Mouse (Mus musculus): ENCODE results near the gene Mettl25.
A peak's percentile ranks its signal among the peaks of the same experiment; 100 is the strongest.

Gene Mettl25

GRCm38 (mm10) chr10:105840928-105841888 is at the start of gene Mettl25, which contains the start of gene Ccdc59:
Gene Mettl25 (minus strand): TSS chr10:105841380.
Gene Ccdc59 (plus strand): TSS chr10:105841067.
- peak; percentile 95 for DNase-seq (ENCODE audit: low spot score)

DNA sequence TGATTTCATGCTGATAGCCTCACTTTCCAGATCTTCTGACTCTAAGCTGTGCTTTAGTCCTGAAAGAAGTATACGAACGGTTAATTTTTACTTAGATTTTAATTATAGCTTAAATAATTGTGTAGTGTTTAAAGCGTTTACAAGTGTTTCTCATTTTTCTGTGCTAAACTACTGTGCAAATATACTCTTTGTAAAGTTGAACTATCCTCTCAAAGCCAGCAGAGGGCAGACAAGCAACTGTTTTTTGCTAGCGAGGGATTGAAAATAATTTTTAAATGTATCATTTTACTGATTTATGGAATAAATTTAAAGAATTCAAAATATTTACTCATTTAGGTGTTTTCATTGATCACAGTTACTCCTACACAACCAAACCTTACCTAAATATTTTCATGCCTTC is 26.1 kb upstream of the Mettl25 start:
- peak; percentile 17 for DNase-seq (ENCODE audit: low spot score)

DNA sequence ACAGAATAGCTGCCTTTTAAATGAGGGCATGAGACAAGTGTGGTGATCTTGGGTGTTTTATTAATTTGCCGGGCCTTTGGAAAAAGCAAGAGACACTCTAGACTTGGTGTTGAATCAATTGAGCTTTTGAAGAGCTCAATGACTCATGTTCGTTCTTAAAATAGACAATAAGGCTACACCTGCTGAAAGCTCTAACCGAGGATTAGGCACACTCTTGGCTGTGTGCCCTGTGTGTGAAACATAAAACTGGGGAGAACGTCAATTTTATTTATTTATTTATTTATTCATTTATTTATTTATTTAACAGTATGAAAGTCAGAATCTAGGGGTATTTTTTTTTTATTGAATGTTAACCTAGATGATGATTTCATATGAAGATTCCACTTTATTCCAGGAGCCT is 10.0 kb upstream of the Mettl25 start:
- DNase-seq (ENCODE audit: low spot score): no peak

DNA sequence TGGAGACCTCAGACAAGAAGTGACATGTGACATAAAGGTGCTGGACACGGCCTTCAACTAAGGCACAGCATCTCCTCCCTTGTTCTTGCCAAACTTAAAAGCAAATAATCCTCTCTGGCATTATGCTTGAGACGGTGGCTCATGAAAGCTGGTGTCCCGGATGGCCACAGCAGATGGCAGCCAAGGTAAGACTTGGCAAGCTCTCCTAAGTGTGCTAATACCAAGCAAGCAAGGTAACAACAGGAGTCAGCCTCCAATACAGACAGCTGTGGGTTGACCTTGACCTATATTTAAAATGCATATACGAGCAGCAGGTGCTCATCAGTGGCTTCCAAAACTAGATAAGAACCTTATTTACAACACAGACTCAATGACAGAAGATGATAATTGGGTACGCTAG is 9.1 kb upstream of the Mettl25 start:
- DNase-seq (ENCODE audit: low spot score): no peak

- no peak for DNase-seq (ENCODE audit: low spot score)
Measured at GRCm38 (mm10) chr10:105842574-105842973, 1.4 kb upstream of the Mettl25 start.

DNA sequence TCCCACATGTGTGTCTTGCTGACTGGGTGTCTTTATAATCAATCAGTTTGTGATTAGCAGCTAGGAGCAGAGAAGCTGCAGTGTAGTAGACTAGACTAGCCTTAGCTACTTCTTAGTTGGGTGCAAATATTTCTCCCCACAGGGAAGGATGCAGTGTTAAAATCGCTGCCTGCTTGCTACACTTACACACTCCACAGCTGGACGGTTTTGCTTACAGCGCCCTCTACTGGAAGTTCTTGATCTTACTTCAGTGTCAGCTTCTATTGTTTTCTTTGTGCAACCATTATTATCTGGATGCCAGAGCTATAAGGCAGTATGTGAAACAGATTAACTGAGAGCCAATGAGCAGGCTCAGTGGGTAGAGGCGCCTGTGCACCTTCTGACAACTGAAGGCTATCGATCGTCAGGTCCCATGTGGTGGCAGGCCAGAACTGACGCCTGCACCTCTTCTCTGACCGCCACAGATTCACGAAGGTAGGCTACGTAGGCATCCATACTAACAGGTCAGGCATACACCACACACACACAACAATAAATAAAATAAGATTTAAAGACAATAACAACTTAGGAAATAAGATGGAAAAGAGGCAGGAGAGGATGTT is 6.5 kb downstream of the Mettl25 start:
- peak; percentile 40 for DNase-seq (ENCODE audit: low spot score)

GRCm38 (mm10) chr10:105806259-105807010 is 34.7 kb downstream of the Mettl25 start:
- no peak for DNase-seq (ENCODE audit: low spot score)

- no peak for DNase-seq (ENCODE audit: low spot score)
Measured at GRCm38 (mm10) chr10:105803461-105803860, 37.7 kb downstream of the Mettl25 start.

DNA sequence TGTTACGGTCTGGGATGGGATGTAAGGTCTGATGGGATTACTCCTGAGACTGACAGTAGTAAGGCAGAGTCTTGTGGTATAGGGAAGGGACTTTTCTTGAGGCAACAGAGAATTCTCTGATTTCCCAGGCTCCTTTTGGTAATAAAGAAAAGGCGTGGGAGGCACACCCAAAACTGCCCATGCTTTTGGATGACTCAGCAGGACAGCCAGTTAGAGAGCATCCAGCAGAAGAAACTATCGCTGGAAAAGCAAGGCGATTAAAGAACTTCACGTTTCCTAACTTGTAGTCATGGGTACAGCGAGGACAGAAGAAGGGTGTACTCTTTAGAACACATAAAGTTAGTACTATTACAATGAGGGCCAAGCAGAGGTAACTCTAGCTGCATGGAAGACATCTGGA is 39.0 kb downstream of the Mettl25 start:
- DNase-seq (ENCODE audit: low spot score): no peak

GRCm38 (mm10) chr10:105801147-105801546 is 40.0 kb downstream of the Mettl25 start:
- DNase-seq (ENCODE audit: low spot score): no peak

DNA sequence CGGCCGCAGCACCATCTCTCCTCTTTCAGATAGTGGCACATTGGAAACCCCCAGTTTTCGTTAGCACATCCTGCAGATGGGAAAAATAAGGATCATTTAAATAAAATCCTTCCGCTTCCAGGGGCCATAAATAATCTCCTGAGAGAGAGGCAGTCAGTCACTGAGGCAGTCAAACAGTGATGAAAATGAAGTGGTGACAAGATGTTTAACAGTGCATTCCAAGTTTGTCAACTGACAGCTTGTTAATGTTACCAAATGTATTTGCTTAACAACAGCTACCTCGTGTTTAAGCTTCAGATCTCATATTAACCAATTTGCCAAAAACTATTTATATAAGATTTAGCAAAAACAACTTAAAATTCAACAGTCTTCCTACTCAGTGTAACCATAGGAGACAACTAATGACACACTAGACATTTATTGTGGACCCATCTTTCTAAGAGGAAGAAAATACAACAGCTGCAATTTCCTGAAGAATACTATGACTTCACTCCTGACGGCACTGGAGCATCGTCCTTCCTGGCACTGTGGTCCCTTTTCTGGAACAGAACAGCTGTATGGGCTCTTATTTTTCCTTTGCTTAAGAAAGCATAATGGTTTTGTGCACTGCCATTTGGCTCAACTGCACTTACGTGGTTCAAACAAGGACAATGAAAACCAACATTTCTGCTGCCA is 43.8 kb downstream of the Mettl25 start:
- no peak for DNase-seq (ENCODE audit: low spot score)

GRCm38 (mm10) chr10:105793776-105794552 is 47.2 kb downstream of the Mettl25 start:
- DNase-seq (ENCODE audit: low spot score): no peak

DNA sequence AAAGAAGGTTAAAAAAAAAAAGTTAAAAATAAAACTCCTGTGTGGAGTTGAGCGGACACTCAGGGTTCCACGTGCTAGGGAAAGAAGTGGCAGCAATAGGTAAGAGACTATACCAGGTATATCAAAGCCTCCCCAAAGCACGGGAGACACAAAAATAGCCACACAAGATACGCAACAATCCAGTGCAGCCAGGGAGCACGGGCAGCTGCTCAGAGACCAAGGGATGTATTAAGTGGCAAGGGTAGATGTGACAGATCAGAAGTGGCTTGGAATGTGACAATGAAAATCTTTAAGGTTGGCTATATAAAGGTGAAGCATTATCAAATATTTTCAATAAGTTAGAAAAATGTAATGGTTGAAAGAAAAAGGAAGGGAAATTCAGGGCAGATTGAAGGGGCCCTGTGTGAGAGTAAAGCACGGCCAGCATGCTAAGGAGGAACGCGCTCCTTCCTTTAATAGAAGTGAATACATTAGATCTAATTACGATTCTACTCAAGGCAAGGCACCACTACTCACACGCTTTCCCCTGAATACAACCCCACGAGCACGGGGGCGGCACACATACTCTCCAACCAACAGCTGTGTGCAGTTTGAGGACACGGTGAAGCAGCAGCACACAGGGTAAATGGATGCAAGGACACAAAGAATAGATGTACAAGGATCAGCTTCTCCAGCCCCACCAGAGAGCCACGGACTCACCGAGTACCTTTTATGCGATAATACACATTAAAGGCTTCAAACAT is 52.3 kb downstream of the Mettl25 start:
- DNase-seq (ENCODE audit: low spot score): no peak

GRCm38 (mm10) chr10:105783766-105784165 is 57.4 kb downstream of the Mettl25 start:
- DNase-seq (ENCODE audit: low spot score): no peak

DNA sequence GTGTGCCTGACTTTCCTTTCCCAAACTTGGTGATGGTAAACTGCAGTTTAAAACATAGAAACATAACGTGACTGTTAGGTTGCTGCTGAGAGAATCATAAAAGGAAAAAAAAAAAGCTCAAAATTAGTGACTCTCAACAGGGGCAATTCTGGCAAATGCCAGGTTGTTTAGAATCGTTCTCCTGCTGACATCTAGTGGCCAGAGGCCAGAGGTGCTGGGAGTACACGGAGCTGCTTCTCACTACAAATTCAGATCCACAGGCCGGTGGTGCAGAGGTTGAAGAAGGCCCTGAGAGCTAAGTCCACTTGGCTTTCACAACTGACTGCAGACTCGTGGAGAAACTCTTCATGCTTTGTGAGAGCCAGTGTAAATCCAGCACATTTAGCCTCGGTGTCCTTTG is 66.8 kb downstream of the Mettl25 start:
- DNase-seq (ENCODE audit: low spot score): peak; percentile 78

DNA sequence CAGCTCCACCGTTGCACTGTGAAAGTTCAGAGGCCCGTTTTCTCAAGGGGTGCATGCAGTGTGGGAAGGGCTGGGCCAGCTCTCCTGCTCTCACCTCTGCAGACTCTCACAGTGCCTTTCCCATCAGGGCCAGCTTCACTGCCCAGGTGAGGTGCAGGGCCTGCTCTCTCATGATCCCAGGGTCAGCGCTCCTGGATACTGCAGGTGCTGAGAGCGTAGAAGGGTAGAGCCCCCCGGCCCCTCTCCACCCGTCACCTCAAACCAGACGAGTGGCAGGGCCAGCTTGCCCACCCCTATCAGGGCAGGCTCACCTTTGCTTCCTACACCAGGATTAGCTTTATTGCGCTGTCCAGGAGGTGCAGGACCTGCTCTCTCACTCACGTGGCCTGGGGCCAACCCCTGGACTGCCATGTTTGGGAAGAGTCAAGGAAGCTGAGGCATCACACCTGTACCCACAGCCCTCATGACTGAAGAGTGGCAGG is 68.3 kb downstream of the Mettl25 start:
- DNase-seq (ENCODE audit: low spot score): no peak

DNA sequence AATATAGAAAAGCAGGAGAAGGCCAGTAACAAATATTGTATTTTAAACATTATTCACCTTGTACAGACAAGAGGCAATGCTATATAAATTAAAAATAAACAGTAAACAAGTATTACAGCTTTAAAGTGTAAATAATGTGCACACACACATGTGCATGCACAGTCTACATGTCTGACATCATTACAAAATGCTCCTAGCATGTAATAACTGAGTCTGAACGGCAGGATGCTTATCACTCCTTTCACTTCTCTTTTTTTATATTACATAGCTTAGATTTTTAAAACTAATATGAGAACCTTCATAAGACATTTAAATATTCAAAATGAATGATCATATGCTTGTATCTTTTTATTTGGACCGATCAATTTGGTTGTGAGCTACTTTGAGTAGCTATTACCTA is 77.2 kb downstream of the Mettl25 start:
- DNase-seq (ENCODE audit: low spot score): no peak

GRCm38 (mm10) chr10:105760460-105760859 is 80.7 kb downstream of the Mettl25 start:
- no peak for DNase-seq (ENCODE audit: low spot score)

- no peak for DNase-seq (ENCODE audit: low spot score)
Measured at GRCm38 (mm10) chr10:105760046-105760445, 81.1 kb downstream of the Mettl25 start.

All from adipocyte (in vitro differentiated cells).